17 mouse cellular contexts compared by ENCODE assay signal in the genomic region with DNA sequence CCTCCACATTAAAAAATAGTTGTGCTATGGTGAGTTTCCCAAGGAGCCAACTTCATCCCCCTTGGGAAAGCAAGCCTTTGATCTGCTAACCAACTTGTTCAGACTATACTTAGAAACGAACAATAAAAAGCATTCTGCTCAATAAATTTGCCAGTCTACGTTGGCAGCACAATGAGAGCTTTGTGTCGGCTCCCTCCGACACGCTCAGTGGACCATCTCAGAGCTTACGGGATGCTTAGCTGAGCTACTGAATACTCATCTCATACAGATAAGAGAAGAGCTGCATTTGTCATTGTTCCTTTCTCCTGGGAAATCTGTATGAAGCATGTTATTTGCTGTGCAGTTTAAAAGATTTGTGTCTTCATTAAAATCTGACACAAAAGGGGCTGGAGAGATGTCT. TPM values are rescaled to one million over a fixed set of nuclear protein-coding genes. Genes with fewer than 3 reads are reported as not detected.
DNase-seq lines count a peak whose midpoint lies in the region; ATAC-seq lines count a peak whose summit lies in the region.
"Had no signal": no experiment of that assay in that cellular context is flagged by ENCODE, and none has a peak within 500 bp of the region (broad histone marks: within the 10 kb centered on the region; RNA-seq: fewer than 3 reads in every experiment).

No protein-coding gene starts in this region.

- H3K4me2 ChIP-seq in neural tube, embryonic 11.5 days (ENCODE audit: low read depth) = no peak overlapping the region
- no peak overlapping the region for H3K4me2 ChIP-seq in neural tube, embryonic 15.5 days
- no peak overlapping the region for H3K4me2 ChIP-seq in hindbrain, embryonic 11.5 days (replicated peaks; ENCODE audit: low read depth, low read length)
- 0 out of 2 replicates have a peak overlapping the region, but pooled peaks have one; percentile 14 for H3K4me2 ChIP-seq in neural tube, embryonic 14.5 days (ENCODE audit: low read depth, low read length)
- H3K4me2 ChIP-seq in heart, embryonic 11.5 days = no peak overlapping the region
- H3K4me2 ChIP-seq: limb, embryonic 15.5 days had no signal

- H3K36me3 ChIP-seq in neural tube, embryonic 11.5 days (ENCODE audit: control insufficient read depth, insufficient read depth, low read length) = no peaks in the 10 kb centered on the region
- no peaks in the 10 kb centered on the region for H3K36me3 ChIP-seq in neural tube, embryonic 15.5 days
- no peaks in the 10 kb centered on the region for H3K36me3 ChIP-seq in hindbrain, embryonic 11.5 days (ENCODE audit: control insufficient read depth, insufficient read depth, low read length)
- H3K36me3 ChIP-seq in midbrain, embryonic 10.5 days = no peaks in the 10 kb centered on the region
- no peaks in the 10 kb centered on the region for H3K36me3 ChIP-seq in neural tube, embryonic 14.5 days (ENCODE audit: control insufficient read depth, insufficient read depth, low read length)
- no peaks in the 10 kb centered on the region for H3K36me3 ChIP-seq in heart, embryonic 11.5 days (ENCODE audit: control insufficient read depth, insufficient read depth, low read length)
- H3K36me3 ChIP-seq: heart, embryonic 10.5 days; limb, embryonic 15.5 days had no signal

- DNase-seq in neural tube, embryonic 11.5 days (ENCODE audit: low spot score) = peak; percentile 27
- DNase-seq in hindbrain, embryonic 11.5 days (ENCODE audit: low spot score) = peak; percentile 23
- DNase-seq in midbrain, embryonic 10.5 days (ENCODE audit: low spot score) = peak; percentile 26
- no peak for DNase-seq in natural killer cell, adult 2 months (ENCODE audit: low spot score in 2 of 2)
- DNase-seq: adrenal gland, postnatal 14 days; cerebellum, adult 9-10 months; gastrocnemius, postnatal 14 days; layer of hippocampus, adult 9-11 months; liver, postnatal 0 days; thymus, adult 18-20 months had no signal

- no peak overlapping the region for H3K27ac ChIP-seq in neural tube, embryonic 11.5 days (ENCODE audit: low read depth, low read length)
- no peak overlapping the region for H3K27ac ChIP-seq in neural tube, embryonic 15.5 days (replicated peaks)
- no peak overlapping the region for H3K27ac ChIP-seq in hindbrain, embryonic 11.5 days (ENCODE audit: low read depth, low read length)
- no peak overlapping the region for H3K27ac ChIP-seq in midbrain, embryonic 10.5 days (replicated peaks)
- no peak overlapping the region for H3K27ac ChIP-seq in neural tube, embryonic 14.5 days (ENCODE audit: low read depth, low read length)
- H3K27ac ChIP-seq in heart, embryonic 11.5 days (ENCODE audit: low read depth, low read length) = no peak overlapping the region
- H3K27ac ChIP-seq: heart, embryonic 10.5 days; kidney, postnatal 0 days; limb, embryonic 15.5 days had no signal

- ATAC-seq in neural tube, embryonic 11.5 days (ENCODE audit: insufficient read depth, low FRiP score, low TSS enrichment) = peak; percentile 21; the same call in 1 of the 2 replicates
- no peak for ATAC-seq in neural tube, embryonic 15.5 days (ENCODE audit: low FRiP score)
- peak; percentile 58; the same call in 1 of the 2 replicates for ATAC-seq in hindbrain, embryonic 11.5 days (ENCODE audit: low FRiP score)
- ATAC-seq in neural tube, embryonic 14.5 days (ENCODE audit: low read depth) = peak; percentile 57; the same call in 1 of the 2 replicates
- ATAC-seq in heart, embryonic 11.5 days (replicated peaks; ENCODE audit: insufficient number of reproducible peaks, low FRiP score, low TSS enrichment) = no peak
- ATAC-seq: CD4-positive, CD25-positive, alpha-beta regulatory T cell, adult 4 months; liver, postnatal 0 days had no signal

- 27% methylated on average over 6 of the region's 6 CpGs for WGBS in neural tube, embryonic 11.5 days
- 8% methylated on average over 6 of the region's 6 CpGs for WGBS in neural tube, embryonic 15.5 days
- WGBS in hindbrain, embryonic 11.5 days = 32% methylated on average over 6 of the region's 6 CpGs
- 43% methylated on average over 6 of the region's 6 CpGs for WGBS in midbrain, embryonic 10.5 days
- 7% methylated on average over 6 of the region's 6 CpGs for WGBS in neural tube, embryonic 14.5 days
- WGBS in heart, embryonic 11.5 days (ENCODE audit: insufficient replicate concordance) = 75% methylated on average over 6 of the region's 6 CpGs

- no peaks in the 10 kb centered on the region for H3K4me1 ChIP-seq in neural tube, embryonic 11.5 days (ENCODE audit: control insufficient read depth, insufficient read depth, low read length)
- 0 out of 2 replicates have a peak, but pooled peaks cover 4% of the 10 kb centered on the region for H3K4me1 ChIP-seq in neural tube, embryonic 15.5 days
- H3K4me1 ChIP-seq in hindbrain, embryonic 11.5 days (replicated peaks; ENCODE audit: control insufficient read depth, insufficient read depth, low read length) = no peaks in the 10 kb centered on the region
- peaks cover 9% of the 10 kb centered on the region for H3K4me1 ChIP-seq in midbrain, embryonic 10.5 days
- H3K4me1 ChIP-seq in neural tube, embryonic 14.5 days (ENCODE audit: control insufficient read depth, insufficient read depth, low read length) = peaks cover 4% of the 10 kb centered on the region; the same call in 1 of the 2 replicates
- H3K4me1 ChIP-seq in heart, embryonic 11.5 days (ENCODE audit: control insufficient read depth, insufficient read depth, low read length) = no peaks in the 10 kb centered on the region
- H3K4me1 ChIP-seq: heart, embryonic 10.5 days; limb, embryonic 15.5 days had no signal

- no peaks in the 10 kb centered on the region for H3K27me3 ChIP-seq in neural tube, embryonic 11.5 days (ENCODE audit: control insufficient read depth, insufficient read depth, low read length)
- H3K27me3 ChIP-seq in neural tube, embryonic 15.5 days (replicated peaks) = no peaks in the 10 kb centered on the region
- no peaks in the 10 kb centered on the region for H3K27me3 ChIP-seq in hindbrain, embryonic 11.5 days (ENCODE audit: control insufficient read depth, insufficient read depth, low read length)
- peaks cover 60% of the 10 kb centered on the region for H3K27me3 ChIP-seq in midbrain, embryonic 10.5 days (ENCODE audit: low read depth, poor library complexity, severe bottlenecking)
- H3K27me3 ChIP-seq in neural tube, embryonic 14.5 days (ENCODE audit: control insufficient read depth, insufficient read depth, low read length) = no peaks in the 10 kb centered on the region
- H3K27me3 ChIP-seq in heart, embryonic 11.5 days (ENCODE audit: control insufficient read depth, insufficient read depth, low read length) = peaks cover under 1% of the 10 kb centered on the region; the same call in 1 of the 2 replicates
- H3K27me3 ChIP-seq: limb, embryonic 15.5 days had no signal

- no peak overlapping the region for H3K9ac ChIP-seq in neural tube, embryonic 11.5 days (ENCODE audit: low read length)
- H3K9ac ChIP-seq in neural tube, embryonic 15.5 days (replicated peaks) = no peak overlapping the region
- H3K9ac ChIP-seq in hindbrain, embryonic 11.5 days (ENCODE audit: low read depth, low read length) = no peak overlapping the region
- no peak overlapping the region for H3K9ac ChIP-seq in neural tube, embryonic 14.5 days (replicated peaks; ENCODE audit: low read depth, low read length)
- H3K9ac ChIP-seq in heart, embryonic 11.5 days (ENCODE audit: low read depth, low read length) = no peak overlapping the region
- H3K9ac ChIP-seq: limb, embryonic 15.5 days; liver, postnatal 0 days had no signal

- H3K4me3 ChIP-seq in neural tube, embryonic 11.5 days (ENCODE audit: low read depth, low read length) = no peak overlapping the region
- no peak overlapping the region for H3K4me3 ChIP-seq in neural tube, embryonic 15.5 days (replicated peaks)
- no peak overlapping the region for H3K4me3 ChIP-seq in hindbrain, embryonic 11.5 days (ENCODE audit: low read depth, low read length)
- H3K4me3 ChIP-seq in midbrain, embryonic 10.5 days = no peak overlapping the region
- no peak overlapping the region for H3K4me3 ChIP-seq in neural tube, embryonic 14.5 days (ENCODE audit: low read depth, low read length)
- H3K4me3 ChIP-seq in heart, embryonic 11.5 days (ENCODE audit: low read depth, low read length) = no peak overlapping the region
- H3K4me3 ChIP-seq: heart, embryonic 10.5 days; limb, embryonic 15.5 days had no signal

- no peaks in the 10 kb centered on the region for H3K9me3 ChIP-seq in neural tube, embryonic 11.5 days (ENCODE audit: control insufficient read depth, low read length)
- no peaks in the 10 kb centered on the region for H3K9me3 ChIP-seq in neural tube, embryonic 15.5 days (replicated peaks)
- H3K9me3 ChIP-seq in hindbrain, embryonic 11.5 days (ENCODE audit: control insufficient read depth, low read length) = no peaks in the 10 kb centered on the region
- no peaks in the 10 kb centered on the region for H3K9me3 ChIP-seq in midbrain, embryonic 10.5 days (replicated peaks)
- no peaks in the 10 kb centered on the region for H3K9me3 ChIP-seq in neural tube, embryonic 14.5 days (ENCODE audit: control insufficient read depth, low read length)
- H3K9me3 ChIP-seq in heart, embryonic 11.5 days (replicated peaks; ENCODE audit: control insufficient read depth, low read length) = no peaks in the 10 kb centered on the region
- H3K9me3 ChIP-seq: heart, embryonic 10.5 days; limb, embryonic 15.5 days had no signal

RNA-seq across cellular contexts. Expression of a gene that starts 7.4 kb away (rescaled TPM):
- polyA plus RNA-seq in neural tube, embryonic 11.5 days (2014; fragmentation: Nextera tagmentation; extraction: Ambion mirVana) = 79.6 and 85.1 TPM in 2 replicates
- polyA plus RNA-seq in neural tube, embryonic 15.5 days (2015; fragmentation: Nextera tagmentation; extraction: Ambion mirVana) = 91.7 and 97.4 TPM in 2 replicates
- 82.6 and 86.7 TPM in 2 replicates for polyA plus RNA-seq in hindbrain, embryonic 11.5 days (2014; fragmentation: Nextera tagmentation; extraction: Ambion mirVana)
- polyA plus RNA-seq in midbrain, embryonic 10.5 days (2016; fragmentation: Nextera tagmentation; extraction: Ambion mirVana) = 60.2 and 62.0 TPM in 2 replicates
- 101 and 106 TPM in 2 replicates for polyA plus RNA-seq in neural tube, embryonic 14.5 days (2014; fragmentation: Nextera tagmentation; extraction: Ambion mirVana)
- 60.4 and 61.3 TPM in 2 replicates for polyA plus RNA-seq in heart, embryonic 11.5 days (2014; fragmentation: Nextera tagmentation; extraction: Ambion mirVana)

RNA-seq across cellular contexts. Expression of a gene that starts 13.8 kb away (rescaled TPM):
- 9.6 and 10.2 TPM in 2 replicates for polyA plus RNA-seq in neural tube, embryonic 11.5 days (2014; fragmentation: Nextera tagmentation; extraction: Ambion mirVana)
- 0.74 and 1.4 TPM in 2 replicates for polyA plus RNA-seq in neural tube, embryonic 15.5 days (2015; fragmentation: Nextera tagmentation; extraction: Ambion mirVana)
- 7.8 and 8.0 TPM in 2 replicates for polyA plus RNA-seq in hindbrain, embryonic 11.5 days (2014; fragmentation: Nextera tagmentation; extraction: Ambion mirVana)
- 2.0 and 3.5 TPM in 2 replicates for polyA plus RNA-seq in midbrain, embryonic 10.5 days (2016; fragmentation: Nextera tagmentation; extraction: Ambion mirVana)
- 0.27 and 1.3 TPM in 2 replicates for polyA plus RNA-seq in neural tube, embryonic 14.5 days (2014; fragmentation: Nextera tagmentation; extraction: Ambion mirVana)
- 11.2 and 12.8 TPM in 2 replicates for polyA plus RNA-seq in heart, embryonic 11.5 days (2014; fragmentation: Nextera tagmentation; extraction: Ambion mirVana)

Comparison
In these comparisons a context has a peak if more than half of its experiments do, and no peak if none do; other contexts are left out.
1. ATAC-seq: peak in neural tube, embryonic 11.5 days (single experiment), hindbrain, embryonic 11.5 days (single experiment) and neural tube, embryonic 14.5 days (single experiment); none in neural tube, embryonic 15.5 days (single experiment) and heart, embryonic 11.5 days (single experiment).
2. DNase-seq: peak in neural tube, embryonic 11.5 days (single experiment), hindbrain, embryonic 11.5 days (single experiment) and midbrain, embryonic 10.5 days (single experiment); none in natural killer cell, adult 2 months (0 of 2).